Mouse (Mus musculus) lung, adult 18-20 months (tissue): ENCODE measurements around the gene Gm45140.
"Not testable (repeated sequence)": the region's sequence is repeated elsewhere in the genome, so short reads cannot be mapped to it uniquely, and the experiment has no call there.

ENCODE experiments used
- DNase-seq, 2 experiments: peaks; one replicate each; pipeline ENCODE4 v3.0.0; 2022; ENCODE audit warnings: mixed read lengths in 2 of 2

Gene Gm45140

DNA sequence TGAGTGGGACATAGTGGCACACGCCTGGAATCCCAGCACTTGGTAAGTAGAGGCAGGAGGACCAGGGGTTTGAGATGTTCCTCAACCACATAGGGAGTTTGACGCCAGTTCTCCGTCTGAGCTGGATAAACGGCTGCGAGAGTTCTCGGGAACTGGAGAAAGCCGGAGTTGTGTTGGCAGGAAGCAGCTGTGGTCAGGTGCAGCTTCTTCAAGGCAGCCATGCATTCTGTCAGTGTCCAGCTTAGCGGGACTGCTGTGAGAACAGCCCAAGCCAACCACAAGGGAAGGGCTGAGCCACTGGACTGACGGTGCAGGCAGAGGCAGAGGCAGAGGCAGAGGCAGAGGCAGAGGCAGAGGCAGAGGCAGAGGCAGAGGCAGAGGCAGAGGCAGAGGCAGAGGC lies 60.7 kb downstream of the Gm45140 start:
- no peak for DNase-seq

DNA sequence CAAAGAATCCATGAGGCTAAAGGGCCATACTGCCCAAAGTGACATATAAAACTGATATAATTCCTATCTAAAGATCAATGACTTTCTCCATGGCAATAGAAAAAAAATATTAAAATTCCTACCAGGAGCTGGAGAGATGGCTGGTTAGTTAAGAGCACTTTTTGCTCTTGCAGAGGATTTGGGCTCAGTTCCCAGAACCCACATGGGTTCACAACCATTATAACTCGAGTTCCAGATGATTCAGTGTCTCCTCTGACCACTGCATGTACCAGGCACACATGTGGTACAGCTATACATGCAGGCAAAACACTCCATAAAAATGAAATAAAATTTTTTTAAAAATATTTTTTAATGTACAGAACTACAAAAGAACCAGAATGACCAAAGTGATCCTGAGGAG lies 61.1 kb downstream of the Gm45140 start:
- DNase-seq = no peak

DNA sequence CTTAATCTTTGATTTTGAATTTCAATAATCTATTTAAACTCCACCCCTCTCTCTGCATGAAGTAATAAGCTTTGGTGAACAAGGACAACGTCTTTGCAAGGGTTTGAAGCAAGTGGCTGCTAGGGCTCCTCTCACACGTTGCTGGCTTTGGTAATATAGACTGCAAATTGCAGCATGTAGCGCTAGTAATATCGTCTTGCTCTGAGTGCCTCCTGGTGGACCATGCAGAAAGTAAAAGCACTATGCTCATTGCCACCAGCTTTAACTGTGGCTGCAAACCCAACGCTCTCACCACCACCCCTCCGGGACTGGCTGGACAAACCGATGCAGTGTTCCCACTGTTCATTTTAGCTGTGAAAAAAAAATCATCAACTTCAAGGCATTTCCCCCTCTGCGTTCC lies 65.0 kb downstream of the Gm45140 start:
- DNase-seq = no peak

DNA sequence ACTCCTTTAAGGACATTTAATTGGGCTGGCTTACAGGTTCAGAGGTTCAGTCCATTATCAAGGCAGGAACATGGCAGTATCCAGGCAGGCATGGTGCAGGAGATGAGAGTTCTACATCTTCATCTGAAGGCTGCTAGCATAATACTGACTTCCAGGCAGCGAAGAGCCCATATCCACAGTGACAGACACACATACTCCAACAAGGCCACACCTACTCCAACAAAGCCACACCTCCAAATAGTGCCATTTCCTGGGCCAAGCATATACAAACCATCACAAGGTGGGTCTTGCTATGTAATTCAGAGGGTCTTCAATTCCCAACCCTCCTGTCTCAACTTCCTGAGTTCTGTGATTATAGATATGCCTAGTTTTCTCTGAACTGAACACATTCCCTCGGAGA lies 71.3 kb downstream of the Gm45140 start:
- DNase-seq = not testable (repeated sequence)

DNA sequence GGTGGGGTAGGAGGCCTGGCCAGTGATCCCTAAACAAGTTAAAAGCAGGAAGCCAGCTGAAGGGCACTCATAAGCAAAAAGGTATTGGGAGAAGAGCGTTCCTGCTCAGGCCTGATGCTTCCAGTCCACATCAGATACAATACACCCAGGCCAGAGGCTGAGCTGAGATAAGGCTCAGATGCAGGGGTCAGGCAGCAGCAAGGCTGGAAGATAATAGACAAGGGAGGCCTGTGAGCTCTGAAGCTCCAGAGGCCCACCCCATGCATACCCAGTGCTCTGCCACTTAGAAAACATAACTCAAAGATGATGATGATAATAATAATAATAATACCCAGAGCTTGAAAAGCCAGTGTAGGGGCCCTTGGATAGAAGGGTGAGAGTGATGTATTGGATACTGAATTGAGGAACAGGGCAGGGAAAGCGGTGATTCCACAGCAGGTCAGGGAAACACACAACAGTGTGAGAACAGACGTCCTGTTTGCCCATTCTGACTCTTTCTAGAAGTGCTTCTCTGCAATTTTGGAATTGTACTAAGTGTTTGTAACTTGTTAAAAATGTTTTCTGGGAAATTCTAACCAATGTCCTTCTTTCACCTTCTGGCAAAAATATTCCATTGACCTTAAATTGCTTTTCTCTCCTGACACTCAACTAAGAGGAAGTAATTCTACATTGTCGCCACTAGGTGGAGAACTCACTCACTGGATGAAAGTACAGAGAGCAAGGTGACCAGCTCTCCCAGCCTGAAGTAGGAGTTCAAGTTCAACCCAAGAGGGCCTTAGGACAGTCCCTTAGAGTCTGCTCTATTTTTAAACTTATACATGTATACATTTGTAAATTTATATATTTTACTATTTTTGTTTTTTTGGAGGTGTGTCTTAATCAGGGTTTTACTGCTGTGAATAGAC lies 72.0 kb downstream of the Gm45140 start:
- no peak for DNase-seq

DNA sequence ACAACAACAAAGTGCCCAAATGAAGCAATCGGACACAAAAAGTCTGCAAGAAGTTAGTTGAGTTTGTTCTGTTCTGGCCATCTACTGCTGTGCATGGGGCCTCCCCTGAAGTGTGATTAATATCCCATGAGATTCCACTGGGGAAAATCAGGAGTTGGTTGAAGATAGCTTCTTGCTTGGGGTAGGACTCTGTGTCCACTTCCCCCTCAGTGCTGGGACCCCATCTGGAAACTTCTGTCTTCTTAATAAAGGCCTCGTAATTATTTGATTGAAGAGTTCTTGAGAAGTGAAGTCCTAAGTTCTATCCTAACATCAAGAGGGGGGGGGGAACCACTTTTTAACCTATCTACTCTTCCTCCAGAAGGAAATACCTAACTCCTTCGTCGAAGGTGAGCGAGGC lies 73.4 kb downstream of the Gm45140 start:
- DNase-seq = no peak

DNA sequence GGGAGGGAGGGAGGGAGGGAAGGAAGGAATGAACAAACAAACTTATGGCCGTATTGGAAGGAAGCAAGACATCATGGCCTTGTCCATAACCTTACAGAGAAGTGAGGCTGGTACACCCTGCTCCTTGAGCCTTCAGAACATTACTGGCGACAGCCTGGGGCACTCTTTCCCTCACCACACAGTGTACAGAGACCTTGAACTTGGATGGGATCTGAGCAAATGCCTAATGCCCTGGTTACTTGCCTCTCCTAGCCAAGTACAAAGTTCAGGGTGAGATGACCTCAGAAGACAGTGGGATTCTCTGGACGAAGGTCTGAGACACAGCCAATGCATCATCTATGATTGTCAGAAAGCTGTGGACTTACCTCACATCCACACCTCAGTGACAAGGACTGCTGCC lies 75.7 kb downstream of the Gm45140 start:
- no peak for DNase-seq

DNA sequence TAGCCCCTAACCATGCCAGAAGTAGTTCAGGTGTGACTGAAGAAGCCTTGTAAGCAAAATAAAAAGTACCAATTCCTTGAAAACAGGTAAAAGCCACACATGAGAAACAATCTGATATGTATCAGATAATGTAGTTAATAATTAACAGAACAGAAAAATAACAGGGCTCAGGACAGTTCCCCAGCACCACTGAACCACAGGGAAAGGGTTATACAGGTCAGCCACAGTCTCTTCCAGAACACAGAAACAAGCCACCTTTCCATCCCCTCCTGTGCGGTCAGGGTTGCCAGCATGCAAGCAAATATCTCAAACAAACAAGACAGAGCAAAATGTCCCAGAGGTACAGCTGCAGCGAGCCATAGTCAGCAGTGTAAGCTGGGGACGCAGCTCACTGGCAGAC lies 76.2 kb downstream of the Gm45140 start:
- no peak for DNase-seq

DNA sequence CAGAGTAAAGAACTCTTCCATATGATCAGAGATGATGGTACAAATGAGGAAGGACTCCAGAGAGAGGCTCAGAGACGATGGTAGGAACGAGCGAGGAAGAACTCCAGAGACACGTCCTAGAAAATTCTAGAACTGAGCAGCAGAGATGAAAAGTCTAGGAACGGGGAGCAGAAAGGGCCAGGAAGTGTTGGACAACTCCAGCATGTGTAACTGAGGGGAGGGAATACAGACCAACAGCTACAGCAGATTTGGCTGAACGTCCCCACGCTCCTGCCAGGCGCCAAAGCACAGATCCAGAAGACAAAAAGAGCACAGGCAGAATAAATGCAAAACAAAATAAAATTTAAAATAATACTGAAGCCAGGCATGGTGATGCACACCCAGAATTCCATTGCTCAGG lies 78.7 kb downstream of the Gm45140 start:
- no peak for DNase-seq

DNA sequence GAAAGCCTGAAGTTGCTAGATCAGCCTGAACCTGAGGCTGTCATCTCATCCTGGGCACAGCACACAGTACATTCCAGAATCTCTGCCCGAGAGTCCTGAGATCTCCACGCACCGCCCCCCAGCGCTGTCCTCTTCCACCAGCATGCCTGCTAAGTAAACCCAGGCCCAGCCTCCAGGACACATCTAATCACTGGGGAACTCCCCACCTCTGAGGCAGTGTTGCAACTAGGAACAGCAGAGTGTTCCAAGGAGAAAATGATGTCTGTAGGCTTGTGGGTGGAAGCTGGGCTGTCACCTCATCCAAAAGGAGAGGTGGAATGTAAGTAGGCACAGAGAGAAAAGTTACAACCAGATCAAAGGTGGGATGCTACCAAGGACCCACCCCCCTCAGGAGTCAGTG lies 80.4 kb downstream of the Gm45140 start:
- no peak for DNase-seq

DNA sequence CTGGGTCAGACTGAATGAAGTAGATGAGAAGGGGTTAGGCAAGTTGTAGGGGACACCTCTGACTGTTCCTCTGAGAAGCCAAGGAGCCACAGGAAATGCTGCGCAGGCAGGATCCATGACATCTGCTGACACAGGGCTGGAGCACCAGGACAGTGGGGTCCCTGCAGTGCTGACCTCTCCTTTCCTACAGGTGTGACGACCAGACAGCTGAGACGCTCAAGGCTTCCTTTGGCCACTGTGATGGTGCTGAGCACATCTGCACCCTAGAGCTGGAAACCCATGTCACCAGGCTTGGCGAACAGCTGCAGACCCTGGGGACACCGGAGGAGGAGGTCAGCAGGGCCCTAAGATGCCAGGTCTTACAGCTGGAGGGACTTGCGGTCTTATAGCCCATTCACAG lies 84.0 kb downstream of the Gm45140 start:
- DNase-seq = no peak

DNA sequence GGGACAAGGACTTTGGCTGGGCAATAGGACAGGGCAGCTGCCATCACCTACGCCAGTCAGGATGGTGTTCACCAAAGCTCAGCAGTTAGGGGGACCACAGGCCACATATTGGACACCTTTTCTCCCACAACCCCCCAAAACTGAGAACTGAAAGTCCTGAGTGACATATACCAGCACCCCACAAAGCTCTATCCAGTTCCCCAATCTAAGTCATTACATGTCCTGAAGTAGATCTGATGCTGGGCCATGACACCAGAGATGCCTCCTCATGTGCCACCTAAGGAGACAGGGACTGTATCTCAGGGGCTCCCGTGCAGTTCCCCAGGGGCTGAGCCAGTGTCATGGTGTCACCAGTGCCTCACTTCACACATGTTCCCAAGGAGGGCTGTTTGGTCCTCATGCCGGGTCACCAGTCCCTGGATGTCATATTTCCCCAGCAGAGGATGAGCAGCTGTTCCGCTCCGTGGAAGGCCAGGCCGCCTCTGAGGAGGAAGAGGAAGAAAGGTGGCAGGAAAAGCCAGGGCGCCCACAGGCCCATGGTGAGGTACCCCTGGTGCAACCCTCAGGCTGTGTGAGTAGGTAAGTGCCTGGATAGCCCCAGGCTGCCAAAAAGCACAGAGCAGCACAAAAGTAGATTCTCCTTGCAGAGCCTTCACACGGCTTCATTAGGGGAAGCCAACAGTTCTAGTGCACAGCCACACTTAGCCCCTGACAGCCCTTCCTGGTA lies 85.2 kb downstream of the Gm45140 start:
- DNase-seq = no peak

DNA sequence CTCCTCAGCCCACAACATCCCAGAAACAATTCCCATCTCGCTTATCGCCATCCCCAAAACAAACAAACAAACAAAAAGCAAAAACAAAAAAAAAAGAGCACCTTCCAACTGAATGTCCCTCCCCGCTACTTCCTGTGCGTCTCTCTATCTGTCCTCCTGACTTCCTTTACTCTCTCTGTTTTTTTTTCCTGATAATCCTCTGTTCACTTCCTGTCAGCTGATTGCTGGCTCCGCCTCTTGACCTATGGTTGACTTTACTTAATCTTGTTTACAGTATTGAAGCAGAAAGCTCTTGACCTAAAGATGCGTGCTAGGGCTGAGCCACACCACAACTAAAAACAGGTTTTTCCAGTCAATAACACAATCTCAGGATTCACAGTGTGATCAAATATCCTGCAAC lies 87.1 kb downstream of the Gm45140 start:
- DNase-seq = no peak

DNA sequence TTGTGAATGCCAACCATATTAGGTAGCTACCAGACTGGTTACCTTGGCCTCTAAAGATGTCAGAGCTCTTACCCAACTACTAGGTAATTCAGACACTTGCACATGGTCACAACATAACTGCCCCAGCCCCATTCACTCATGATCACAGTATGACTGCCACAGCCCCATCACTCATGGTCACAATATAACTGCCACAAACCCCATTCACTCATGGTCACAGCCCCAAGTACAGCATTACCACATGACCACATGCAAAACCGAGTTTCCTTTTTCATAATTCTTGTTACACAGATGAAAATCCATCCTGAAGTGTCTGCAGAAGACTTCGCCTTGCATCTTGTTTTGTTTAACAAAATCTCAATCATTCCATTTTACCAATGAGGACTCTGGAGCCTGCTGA lies 87.5 kb downstream of the Gm45140 start:
- DNase-seq = no peak

DNA sequence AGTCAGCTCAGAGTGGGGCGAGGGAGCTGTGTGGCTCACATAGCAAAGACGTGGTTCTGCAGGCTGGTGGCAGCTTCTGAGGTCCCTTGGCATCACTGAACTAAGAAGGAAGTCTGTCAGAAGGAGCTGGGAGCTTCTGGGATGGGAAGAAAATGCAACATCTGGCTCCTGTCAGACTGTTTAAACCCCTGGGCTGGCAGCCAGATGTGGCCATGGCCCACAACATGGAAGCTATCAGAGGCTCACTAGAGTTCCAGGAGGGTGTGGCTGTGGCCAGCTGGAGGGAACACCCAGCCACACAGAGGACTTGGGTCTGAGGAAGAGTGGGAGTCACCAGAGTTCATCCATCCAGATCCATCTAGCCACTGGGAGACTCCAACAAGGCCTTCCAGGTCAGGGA lies 88.7 kb downstream of the Gm45140 start:
- peak; percentile 37 to 61 for DNase-seq

DNA sequence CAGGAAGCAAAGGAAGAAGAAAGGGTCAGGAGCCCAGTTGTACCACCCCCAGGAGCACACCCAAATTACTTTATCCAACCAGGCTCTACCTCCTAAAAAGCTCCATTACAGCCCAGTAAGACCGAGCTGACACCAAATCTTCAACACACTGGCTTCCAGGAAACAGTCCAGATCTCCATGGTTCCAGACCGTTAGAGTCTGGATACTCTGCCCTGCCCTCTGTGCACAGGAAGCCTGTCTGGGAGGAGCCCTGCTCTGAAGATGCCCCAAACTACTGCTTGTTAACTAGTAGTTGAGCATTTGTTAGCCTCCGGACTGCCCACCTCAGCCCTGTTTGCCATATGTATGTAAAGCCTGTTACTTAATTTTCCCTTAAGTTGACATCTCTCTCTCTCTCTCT lies 89.5 kb downstream of the Gm45140 start:
- DNase-seq = no peak

DNA sequence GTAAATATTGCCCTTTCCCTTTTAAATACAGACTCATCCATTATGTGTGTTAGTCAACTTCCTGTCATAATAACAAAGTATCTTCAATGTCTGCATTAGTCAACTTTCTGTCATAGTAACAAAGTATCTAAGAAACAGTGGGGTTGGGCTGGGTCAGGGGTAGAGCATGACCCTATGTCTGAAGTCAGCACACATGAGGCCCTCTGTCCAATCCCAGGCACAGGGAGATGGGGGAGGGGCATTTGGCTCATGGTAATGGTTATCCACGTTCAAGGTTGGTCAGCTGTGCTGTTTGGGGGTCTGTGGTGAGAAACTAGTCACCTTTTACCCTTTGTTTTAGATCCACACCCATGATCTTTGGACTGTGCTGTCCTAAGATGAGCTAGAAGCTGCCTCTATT lies 90.3 kb downstream of the Gm45140 start:
- peak; percentile 25 to 43 for DNase-seq

DNA sequence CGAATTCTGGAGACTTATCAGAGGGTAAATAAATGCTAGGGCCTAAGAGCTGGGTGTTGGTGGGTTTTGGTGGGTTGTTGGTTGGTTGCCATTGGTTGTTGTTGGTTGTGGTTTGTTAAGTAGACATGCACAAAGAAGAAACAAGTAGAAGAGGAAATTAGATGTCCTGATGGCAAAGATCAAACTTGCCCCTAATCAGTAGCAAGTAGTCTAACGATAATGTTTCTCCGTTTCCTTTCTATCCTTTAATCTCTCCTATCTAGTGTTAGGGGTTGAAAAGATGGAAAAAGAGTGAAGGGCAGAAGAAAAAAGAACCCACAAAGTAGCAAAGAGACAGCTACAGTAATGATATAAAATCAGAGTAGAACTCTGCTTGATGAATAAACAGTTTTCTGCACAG lies 91.0 kb downstream of the Gm45140 start:
- no peak for DNase-seq

DNA sequence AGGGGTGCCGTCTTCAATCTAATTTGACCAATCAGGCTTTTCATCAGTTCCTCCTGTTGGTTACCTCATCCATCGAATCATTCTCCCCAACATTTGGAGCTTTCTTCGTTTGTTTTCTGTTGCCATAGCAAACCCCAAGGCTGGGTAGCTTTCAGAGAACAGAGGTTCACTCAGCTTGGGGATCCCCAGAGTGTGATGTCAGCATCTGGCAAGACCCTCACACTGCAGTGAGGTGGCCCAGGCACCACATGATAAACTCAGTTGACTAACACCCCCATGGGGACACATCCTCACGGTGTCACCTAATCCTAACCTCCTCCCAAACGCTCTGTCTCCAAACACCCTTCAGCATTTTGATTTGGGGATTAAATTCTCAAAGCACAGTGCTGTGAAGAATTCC lies 92.3 kb downstream of the Gm45140 start:
- no peak for DNase-seq

DNA sequence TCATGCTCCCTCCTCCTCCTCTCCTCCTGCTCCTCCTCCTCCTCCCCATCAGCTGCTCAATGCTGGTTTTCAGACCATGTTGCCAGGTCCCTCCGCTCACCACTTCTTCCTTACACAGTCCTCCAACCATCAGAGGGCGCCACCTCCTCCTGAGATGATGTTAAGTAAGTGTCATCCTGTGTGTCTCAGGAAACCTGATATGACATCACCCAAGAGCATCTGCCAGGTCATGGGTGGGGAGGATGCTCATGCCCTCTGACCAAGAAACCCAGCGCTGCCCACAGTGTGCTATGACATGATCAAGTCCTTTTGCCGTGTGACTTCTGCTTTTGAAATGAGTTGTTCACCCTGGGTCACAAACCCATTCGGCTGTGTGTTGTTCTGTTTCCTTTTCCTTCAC lies 92.8 kb downstream of the Gm45140 start:
- peak; percentile 42 to 48 for DNase-seq

DNA sequence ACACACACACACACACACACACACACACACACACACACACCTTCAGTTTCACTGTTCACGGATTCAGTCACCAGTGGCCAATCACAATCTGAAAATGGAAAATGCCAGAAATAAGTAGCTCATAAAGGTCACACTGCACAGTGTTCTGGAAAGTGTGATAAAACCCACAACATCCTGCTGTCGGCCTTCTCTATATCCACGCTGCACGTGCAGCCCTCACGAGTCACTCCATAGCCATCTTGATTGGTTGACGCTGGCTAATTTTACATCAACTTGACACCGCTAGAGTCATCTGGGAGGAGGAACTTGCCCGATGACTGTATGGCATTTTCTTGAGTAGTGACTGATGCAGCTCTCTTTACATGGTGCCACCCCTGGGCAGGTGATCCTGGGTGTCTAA lies 93.6 kb downstream of the Gm45140 start:
- no peak for DNase-seq

DNA sequence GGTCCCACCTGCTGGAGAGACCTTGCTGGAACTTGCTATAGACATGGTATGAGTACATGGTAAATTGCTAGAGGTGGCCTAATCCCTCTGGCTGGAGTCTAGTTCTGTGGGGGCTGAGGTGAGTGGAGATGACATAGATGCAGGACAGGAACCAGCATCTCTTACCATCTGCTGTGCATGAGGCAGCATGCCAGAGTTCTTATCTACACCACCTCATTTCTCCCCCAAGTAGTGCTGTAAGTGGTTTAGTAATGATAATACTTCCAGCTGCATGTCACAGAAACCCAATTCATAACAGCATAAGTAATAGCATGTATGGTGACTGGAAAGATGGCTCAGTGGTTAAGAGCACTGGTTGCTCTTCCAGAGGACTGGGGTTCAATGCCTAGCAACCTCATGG lies 95.1 kb downstream of the Gm45140 start:
- no peak for DNase-seq

DNA sequence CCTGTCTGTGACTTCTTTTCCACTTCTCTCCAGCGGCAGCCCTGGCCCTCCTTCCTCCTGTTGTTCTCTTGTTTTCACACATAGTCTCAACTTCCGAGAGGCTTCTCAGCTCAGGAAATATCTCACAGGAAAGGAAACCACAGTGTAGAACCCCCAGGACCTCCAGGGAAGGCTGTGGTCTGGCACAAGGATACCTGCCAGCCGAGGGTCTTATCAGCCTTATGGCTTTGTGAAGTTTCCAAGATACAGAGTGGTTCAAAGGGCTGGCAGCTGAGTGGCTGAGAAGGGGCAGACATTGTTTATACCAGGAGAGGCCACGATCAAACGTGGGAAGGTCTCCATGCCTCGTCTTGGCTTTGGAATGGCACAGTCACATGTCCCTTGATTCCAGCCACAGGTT lies 95.7 kb downstream of the Gm45140 start:
- no peak for DNase-seq
